Mouse (Mus musculus): ENCODE data around the gene Psg16. TPM values are rescaled to one million over a fixed set of nuclear protein-coding genes. Genes with fewer than 3 reads are reported as not detected.
A peak's percentile ranks its signal among the peaks of the same experiment; 100 is the strongest.

The Psg16 gene
- total and polyA plus RNA-seq, 3 experiments = 0.27 TPM; not detected in 2

DNA sequence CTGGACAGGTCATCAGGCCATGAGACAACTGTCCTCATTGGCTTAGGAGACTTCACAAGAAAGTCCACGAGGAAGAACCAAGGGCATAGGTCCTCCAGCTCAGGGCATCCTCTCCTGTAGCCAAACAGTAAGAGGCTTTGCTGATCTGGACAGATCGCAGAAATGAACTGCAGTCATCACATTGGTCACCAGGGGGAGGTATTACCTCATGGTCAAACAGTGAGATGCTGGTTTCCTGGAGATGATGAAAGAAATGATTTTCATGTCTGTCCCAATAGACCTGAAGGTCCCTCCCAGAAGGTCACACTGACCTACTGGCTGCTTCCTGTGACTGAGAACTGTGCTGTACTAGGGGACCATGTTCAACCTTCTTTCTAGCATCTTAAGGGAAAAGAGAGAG, 81.8 kb downstream of the Psg16 start:
- H3K79me2 ChIP-seq (replicated peaks; ENCODE audit: control insufficient read depth, extremely low read depth, insufficient read depth, poor library complexity, severe bottlenecking) = no peaks in the 10 kb centered on the region

DNA sequence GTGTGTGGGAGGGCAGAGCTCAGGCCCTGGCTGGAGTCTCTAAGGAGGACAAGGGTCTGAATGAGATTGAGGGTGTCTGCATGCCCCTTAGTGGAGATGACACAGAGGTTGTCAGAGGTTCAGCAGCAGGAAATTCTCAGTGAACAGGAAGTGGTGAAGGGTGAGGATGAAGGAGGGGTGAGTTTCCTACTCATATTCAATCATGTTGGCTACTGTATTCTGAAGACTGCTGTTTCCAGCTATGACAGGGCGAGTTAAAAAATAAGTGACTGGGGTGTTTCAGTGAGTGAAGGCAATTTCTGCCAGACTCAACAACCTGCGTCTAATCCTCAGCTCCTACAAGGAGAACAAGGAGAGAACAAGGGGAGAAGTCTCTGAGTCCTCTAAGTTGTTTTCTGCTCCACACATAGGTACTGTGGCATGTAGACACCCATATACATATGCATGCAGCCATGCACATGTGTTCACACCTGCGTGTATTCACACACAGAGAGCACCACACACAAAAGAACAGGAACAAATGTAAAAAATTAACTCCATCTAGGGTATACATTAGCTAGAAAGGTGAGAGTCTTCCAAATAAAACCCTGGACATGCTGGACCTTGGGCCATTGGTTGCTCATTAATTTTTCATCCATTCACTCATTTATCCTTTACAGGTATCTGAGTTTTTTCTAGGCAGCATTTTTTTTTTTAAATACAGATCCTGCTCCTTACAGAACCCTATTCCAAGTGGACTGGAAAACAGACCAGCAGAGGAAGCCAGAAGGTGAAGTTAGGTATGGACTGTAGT, 83.2 kb downstream of the Psg16 start:
- no peak overlapping the region for H3K27ac ChIP-seq (ENCODE audit: insufficient read depth, low read depth)
- peaks cover 3 to 14% of the 10 kb centered on the region in 2 experiments for H3K4me1 ChIP-seq (ENCODE audit: control insufficient read depth in 1 of 2, insufficient read depth in 2 of 2)
- no peaks in the 10 kb centered on the region for H3K79me2 ChIP-seq (replicated peaks; ENCODE audit: control insufficient read depth, extremely low read depth, insufficient read depth, poor library complexity, severe bottlenecking)
- TF ChIP-seq ETS1 (conservative IDR thresholded peaks at IDR 0.05; ENCODE audit: low read depth, low read length) (no peak), MAFK (IDR thresholded peaks at IDR 0.05; ENCODE audit: insufficient replicate concordance, low read length) (no peak), USF1 (IDR thresholded peaks at IDR 0.05; ENCODE audit: low read depth, low read length) (no peak), POLR2AphosphoS2 (IDR thresholded peaks at IDR 0.05; ENCODE audit: low read depth, low read length) (no peak), SIN3A (IDR thresholded peaks at IDR 0.05; ENCODE audit: low read length) (no peak), CHD1 (IDR thresholded peaks at IDR 0.05; ENCODE audit: low read depth, low read length) (no peak), UBTF (IDR thresholded peaks at IDR 0.05; ENCODE audit: low read depth, low read length) (no peak)
- H3K9me3 ChIP-seq (replicated peaks; ENCODE audit: low read length) = no peaks in the 10 kb centered on the region
- H3K4me2 ChIP-seq (ENCODE audit: insufficient read depth, low read depth, poor library complexity, severe bottlenecking) = no peak overlapping the region
- no peak overlapping the region for H3K9ac ChIP-seq (ENCODE audit: insufficient read depth, low read depth)
- dilution Hi-C loops (cut with MboI; ENCODE audit: extremely low pct_ligation_motif_present, extremely low pct_unique_long_range_greater_than_20kb, low sequenced_read_pairs) = no loop called here
- no peak overlapping the region for H3K4me3 ChIP-seq (replicated peaks in 1 of 3; ENCODE audit: low read depth in 2 of 3, low read length in 2 of 3, poor library complexity in 1 of 3)
- peaks cover 79% of the 10 kb centered on the region for H3K27me3 ChIP-seq (replicated peaks)
- H3K36me3 ChIP-seq (replicated peaks in 1 of 2; ENCODE audit: control insufficient read depth in 1 of 2, insufficient read depth in 1 of 2, low read length in 1 of 2) = no peaks in the 10 kb centered on the region
- in situ Hi-C loops (cut with MboI; ENCODE audit: low pct_ligation_motif_present, low pct_unique_long_range_greater_than_20kb, low sequenced_read_pairs) = loop anchor here (10.0 kb wide), 1 partner anchor 1108 kb away; no protein-coding TSS in a partner anchor
- peak; percentile 5 for DNase-seq (ENCODE audit: extremely low read depth)

More for the DNA sequence above, 81.8 kb downstream of the Psg16 start:
- H3K27ac ChIP-seq (ENCODE audit: insufficient read depth, low read depth) = no peak overlapping the region
- TF ChIP-seq CHD2 (IDR thresholded peaks at IDR 0.05; ENCODE audit: low read length) = no peak
- TF ChIP-seq JUN (IDR thresholded peaks at IDR 0.05; ENCODE audit: insufficient read depth, low read depth, low read length) = no peak
- no peak for TF ChIP-seq HCFC1 (IDR thresholded peaks at IDR 0.05; ENCODE audit: low read depth, low read length)
- TF ChIP-seq USF1 (IDR thresholded peaks at IDR 0.05; ENCODE audit: low read depth, low read length) = no peak
- TF ChIP-seq JUND (conservative IDR thresholded peaks at IDR 0.05; ENCODE audit: low read depth, low read length) = no peak
- no peak for TF ChIP-seq KAT2A (IDR thresholded peaks at IDR 0.05; ENCODE audit: insufficient replicate concordance, low read length)
- no peak for TF ChIP-seq ZMIZ1 (IDR thresholded peaks at IDR 0.05; ENCODE audit: low read depth, low read length)
- TF ChIP-seq MAZ (IDR thresholded peaks at IDR 0.05; ENCODE audit: low read depth, low read length) = no peak
- TF ChIP-seq NRF1 (IDR thresholded peaks at IDR 0.05; ENCODE audit: low read depth, low read length) = no peak
- no peak for TF ChIP-seq PAX5 (IDR thresholded peaks at IDR 0.05; ENCODE audit: low read length)
- TF ChIP-seq NELFE (IDR thresholded peaks at IDR 0.05; ENCODE audit: low read depth, low read length) = peak; percentile 54; the same call in 1 of the 2 replicates
- no peak for TF ChIP-seq ZKSCAN1 (IDR thresholded peaks at IDR 0.05; ENCODE audit: borderline replicate concordance, low read depth, low read length)
- peak; percentile 73 for TF ChIP-seq SMC3 (IDR thresholded peaks at IDR 0.05; ENCODE audit: low read depth, low read length)
- no peak for TF ChIP-seq ZC3H11A (IDR thresholded peaks at IDR 0.05; ENCODE audit: low read depth, low read length)
- no peak for TF ChIP-seq BHLHE40 (IDR thresholded peaks at IDR 0.05; ENCODE audit: low read depth, low read length)
- no peak for TF ChIP-seq RCOR1 (conservative IDR thresholded peaks at IDR 0.05; ENCODE audit: low read depth, low read length)
- no peak for TF ChIP-seq UBTF (IDR thresholded peaks at IDR 0.05; ENCODE audit: low read depth, low read length)
- TF ChIP-seq POLR2A (IDR thresholded peaks at IDR 0.05; ENCODE audit: low read depth, low read length) = no peak
- no peak for TF ChIP-seq E2F4 (IDR thresholded peaks at IDR 0.05; ENCODE audit: insufficient replicate concordance, low read depth, low read length)
- TF ChIP-seq TCF12 (IDR thresholded peaks at IDR 0.05; ENCODE audit: low read depth, low read length) = no peak
- peak; percentile 55; the same call in 1 of the 2 replicates for TF ChIP-seq MAX (IDR thresholded peaks at IDR 0.05; ENCODE audit: low read length)
- no peak for TF ChIP-seq TBP (conservative IDR thresholded peaks at IDR 0.05; ENCODE audit: low read depth, low read length)
- TF ChIP-seq POLR2AphosphoS2 (IDR thresholded peaks at IDR 0.05; ENCODE audit: low read depth, low read length) = no peak
- 0 out of 2 replicates have a peak, but pooled peaks have one; percentile 37 for TF ChIP-seq ELF1 (IDR thresholded peaks at IDR 0.05; ENCODE audit: low read depth, low read length)
- no peak for TF ChIP-seq USF2 (conservative IDR thresholded peaks at IDR 0.05; ENCODE audit: low read depth, low read length)
- no peak for TF ChIP-seq MXI1 (IDR thresholded peaks at IDR 0.05; ENCODE audit: low read depth, low read length)
- TF ChIP-seq CHD1 (IDR thresholded peaks at IDR 0.05; ENCODE audit: low read depth, low read length) = no peak
- TF ChIP-seq ZNF384 (IDR thresholded peaks at IDR 0.05; ENCODE audit: low read depth, low read length) = no peak
- peak; percentile 90 for TF ChIP-seq RAD21 (IDR thresholded peaks at IDR 0.05; ENCODE audit: low read depth, low read length)
- TF ChIP-seq ETS1 (conservative IDR thresholded peaks at IDR 0.05; ENCODE audit: low read depth, low read length) = no peak
- TF ChIP-seq MAFK (IDR thresholded peaks at IDR 0.05; ENCODE audit: insufficient replicate concordance, low read length) = 0 out of 2 replicates have a peak, but pooled peaks have one; percentile 45
- no peak for TF ChIP-seq MYC (IDR thresholded peaks at IDR 0.05; ENCODE audit: low read depth, low read length)
- TF ChIP-seq CTCF (conservative IDR thresholded peaks at IDR 0.05 in 1 of 2, IDR thresholded peaks at IDR 0.05 in 1 of 2; ENCODE audit: low read depth in 2 of 2, low read length in 2 of 2) = peak; percentile 69 to 86
- no peak for TF ChIP-seq GABPA (IDR thresholded peaks at IDR 0.05; ENCODE audit: insufficient replicate concordance, low read depth, low read length)
- no peak for TF ChIP-seq EP300 (IDR thresholded peaks at IDR 0.05; ENCODE audit: low read length)
- TF ChIP-seq IRF4 (IDR thresholded peaks at IDR 0.05; ENCODE audit: low read depth, low read length) = 0 out of 2 replicates have a peak, but pooled peaks have one; percentile 24
- no peak for TF ChIP-seq MEF2A (IDR thresholded peaks at IDR 0.05; ENCODE audit: borderline replicate concordance, low read depth, low read length)
- TF ChIP-seq SIN3A (IDR thresholded peaks at IDR 0.05; ENCODE audit: low read length) = no peak
- no peaks in the 10 kb centered on the region for H3K9me3 ChIP-seq (replicated peaks; ENCODE audit: low read length)
- H3K4me1 ChIP-seq (ENCODE audit: control insufficient read depth in 1 of 2, insufficient read depth in 2 of 2) = peaks cover 3 to 14% of the 10 kb centered on the region in 2 experiments
- dilution Hi-C loops (cut with MboI; ENCODE audit: extremely low pct_ligation_motif_present, extremely low pct_unique_long_range_greater_than_20kb, low sequenced_read_pairs) = no loop called here
- peak; percentile 77 for DNase-seq (ENCODE audit: extremely low read depth)
- no peak overlapping the region for H3K4me3 ChIP-seq (replicated peaks in 1 of 3; ENCODE audit: low read depth in 2 of 3, low read length in 2 of 3, poor library complexity in 1 of 3)
- H3K9ac ChIP-seq (ENCODE audit: insufficient read depth, low read depth) = no peak overlapping the region
- no peaks in the 10 kb centered on the region for H3K36me3 ChIP-seq (replicated peaks in 1 of 2; ENCODE audit: control insufficient read depth in 1 of 2, insufficient read depth in 1 of 2, low read length in 1 of 2)
- H3K27me3 ChIP-seq (replicated peaks) = peaks cover 77% of the 10 kb centered on the region
- in situ Hi-C loops (cut with MboI; ENCODE audit: low pct_ligation_motif_present, low pct_unique_long_range_greater_than_20kb, low sequenced_read_pairs) = loop anchor here (10.0 kb wide), 1 partner anchor 1109 kb away; no protein-coding TSS in a partner anchor
- H3K4me2 ChIP-seq (ENCODE audit: insufficient read depth, low read depth, poor library complexity, severe bottlenecking) = no peak overlapping the region
